Mouse (Mus musculus) bone marrow, adult 2 months (tissue): ENCODE results near the gene Pik3r6. TPM values are rescaled to one million over a fixed set of nuclear protein-coding genes. Genes with fewer than 3 reads are reported as not detected.

Experiments
- H3K27ac ChIP-seq: fragments of 200-500 bp; 2 replicates; pipeline ENCODE4 v1.5.1; 2012; ENCODE audit warnings: low read depth, mild to moderate bottlenecking, control low read depth, inconsistent platforms, low read length; ENCODE audit not compliant: control insufficient read depth, poor library complexity, insufficient read depth
- H3K4me1 ChIP-seq: fragments of 200-500 bp; 2 replicates; pipeline ENCODE4 v1.6.1; 2011; ENCODE audit warnings: low read length; ENCODE audit not compliant: control insufficient read depth, insufficient read depth
- H3K4me3 ChIP-seq: fragments of 200-500 bp; replicated peaks from 2 replicates; pipeline ENCODE3; 2011; ENCODE audit warnings: mild to moderate bottlenecking, low read depth, low read length, control low read depth; ENCODE audit not compliant: control insufficient read depth
- CTCF ChIP-seq: fragments of 200-500 bp; IDR thresholded peaks from 2 replicates; pipeline ENCODE4 v1.5.1; 2011; ENCODE audit warnings: low read length, control low read depth; ENCODE audit not compliant: control insufficient read depth, insufficient read depth
- POLR2A ChIP-seq: fragments of 200-500 bp; IDR thresholded peaks from 2 replicates; pipeline ENCODE4 v1.6.1; 2011; ENCODE audit warnings: low read depth, mild to moderate bottlenecking, control low read depth, low read length, borderline replicate concordance; ENCODE audit not compliant: control insufficient read depth
- WGBS: fragments of 180-500 bp; shearing (Covaris S2); methylation state at CpG from one replicate; pipeline ENCODE4 v1.1.7; 2018; 5-methylcytosine and 5-hydroxymethylcytosine counted together
- polyA plus RNA-seq: library from polyadenylated mRNA; stranded (reverse); fragments of >200 nt; gene quantifications from 2 replicates; pipeline ENCODE4 v1.2.4, GENCODE M21; 2011; ENCODE audit warnings: low replicate concordance; ENCODE audit not compliant: missing spikeins, insufficient read depth, insufficient read length

The Pik3r6 gene
- polyA plus RNA-seq, 1 experiment, result 47.0 TPM

GRCm38 (mm10) chr11:68507246-68507645 is 4.4 kb downstream of the Pik3r6 start:
- Histone ChIP-seq H3K4me1 (peaks cover 2% of the 10 kb centered on the region; the same call in 1 of the 2 replicates), H3K4me3 (no peak overlapping the region), H3K27ac (no peak overlapping the region)
- WGBS, result 81% methylated on average over 7 of the region's 7 CpGs
- TF ChIP-seq POLR2A (no peak), CTCF (no peak)

GRCm38 (mm10) chr11:68508619-68509018 is 5.8 kb downstream of the Pik3r6 start:
- WGBS, result 61% methylated on average over 5 of the region's 5 CpGs

GRCm38 (mm10) chr11:68509194-68509593 is 6.4 kb downstream of the Pik3r6 start:
- TF ChIP-seq POLR2A (no peak), CTCF (no peak)
- Histone ChIP-seq H3K4me1 (peaks cover 2% of the 10 kb centered on the region; the same call in 1 of the 2 replicates), H3K4me3 (no peak overlapping the region), H3K27ac (no peak overlapping the region)
- WGBS, result 1% methylated on average over 2 of the region's 2 CpGs

More at GRCm38 (mm10) chr11:68508619-68509018, 5.8 kb downstream of the Pik3r6 start:
- no peak for TF ChIP-seq POLR2A
- no peak for TF ChIP-seq CTCF
- Histone ChIP-seq H3K4me3 (no peak overlapping the region), H3K27ac (no peak overlapping the region), H3K4me1 (peaks cover 2% of the 10 kb centered on the region; the same call in 1 of the 2 replicates)

- Histone ChIP-seq H3K4me1 (peaks cover 2% of the 10 kb centered on the region; the same call in 1 of the 2 replicates), H3K4me3 (no peak overlapping the region), H3K27ac (no peak overlapping the region)
- WGBS, result 11% methylated on average over 3 of the region's 3 CpGs
- TF ChIP-seq CTCF (no peak), POLR2A (no peak)
Measured at GRCm38 (mm10) chr11:68513969-68514368, 11.2 kb downstream of the Pik3r6 start.

- TF ChIP-seq POLR2A (no peak), CTCF (no peak)
- peaks cover 3% of the 10 kb centered on the region for H3K4me1 ChIP-seq
- no peak overlapping the region for H3K4me3 ChIP-seq
- 44% methylated on average over 4 of the region's 4 CpGs for WGBS
- no peak overlapping the region for H3K27ac ChIP-seq
Measured at GRCm38 (mm10) chr11:68519362-68519761, 16.5 kb downstream of the Pik3r6 start.

GRCm38 (mm10) chr11:68519815-68520214 is 17.0 kb downstream of the Pik3r6 start:
- Histone ChIP-seq H3K27ac (no peak overlapping the region), H3K4me1 (peaks cover 3% of the 10 kb centered on the region), H3K4me3 (no peak overlapping the region)
- TF ChIP-seq CTCF (no peak), POLR2A (no peak)
- 6% methylated on average over 5 of the region's 5 CpGs for WGBS

GRCm38 (mm10) chr11:68520439-68520838 is 17.6 kb downstream of the Pik3r6 start:
- H3K27ac ChIP-seq, result no peak overlapping the region
- peaks cover 3% of the 10 kb centered on the region for H3K4me1 ChIP-seq
- H3K4me3 ChIP-seq, result no peak overlapping the region
- 70% methylated on average over 2 of the region's 2 CpGs for WGBS
- no peak for TF ChIP-seq POLR2A
- TF ChIP-seq CTCF, result no peak

GRCm38 (mm10) chr11:68521352-68521751 is 18.5 kb downstream of the Pik3r6 start:
- Histone ChIP-seq H3K27ac (no peak overlapping the region), H3K4me1 (peaks cover 3% of the 10 kb centered on the region), H3K4me3 (no peak overlapping the region)
- WGBS, result 71% methylated on average over 5 of the region's 5 CpGs
- no peak for TF ChIP-seq CTCF
- no peak for TF ChIP-seq POLR2A

- TF ChIP-seq POLR2A (no peak), CTCF (no peak)
- Histone ChIP-seq H3K4me3 (no peak overlapping the region), H3K27ac (no peak overlapping the region), H3K4me1 (no peaks in the 10 kb centered on the region; the same call in 1 of the 2 replicates)
- WGBS, result 76% methylated on average over 4 of the region's 4 CpGs
Measured at GRCm38 (mm10) chr11:68526441-68526840, 23.6 kb downstream of the Pik3r6 start.
